Mouse (Mus musculus): ENCODE data around the gene Marveld2.
A peak's percentile ranks its signal among the peaks of the same experiment; 100 is the strongest.

Gene Marveld2

GRCm38 (mm10) chr13:100600317-100600716, 16.5 kb downstream of the Marveld2 start:
- no peak for DNase-seq (ENCODE audit: low spot score)

GRCm38 (mm10) chr13:100597284-100597683, 19.5 kb downstream of the Marveld2 start:
- DNase-seq (ENCODE audit: low spot score): no peak

GRCm38 (mm10) chr13:100595552-100595885, 21.3 kb downstream of the Marveld2 start:
- DNase-seq (ENCODE audit: low spot score): no peak

GRCm38 (mm10) chr13:100594838-100595551, 21.8 kb downstream of the Marveld2 start:
- DNase-seq (ENCODE audit: low spot score): no peak

GRCm38 (mm10) chr13:100594041-100594792, 22.6 kb downstream of the Marveld2 start:
- peak; percentile 43 for DNase-seq (ENCODE audit: low spot score)

GRCm38 (mm10) chr13:100588646-100589045, 28.1 kb downstream of the Marveld2 start:
- no peak for DNase-seq (ENCODE audit: low spot score)

GRCm38 (mm10) chr13:100582144-100582543, 34.6 kb downstream of the Marveld2 start:
- DNase-seq (ENCODE audit: low spot score): no peak

GRCm38 (mm10) chr13:100581701-100582100, 35.1 kb downstream of the Marveld2 start:
- no peak for DNase-seq (ENCODE audit: low spot score)

GRCm38 (mm10) chr13:100579951-100580350, 36.8 kb downstream of the Marveld2 start:
- DNase-seq (ENCODE audit: low spot score): no peak

GRCm38 (mm10) chr13:100579220-100579619, 37.6 kb downstream of the Marveld2 start:
- DNase-seq (ENCODE audit: low spot score): no peak

- DNase-seq (ENCODE audit: low spot score): no peak
These were observed 40.8 kb downstream of the Marveld2 start for GRCm38 (mm10) chr13:100575950-100576349.

GRCm38 (mm10) chr13:100570713-100571112, 46.1 kb downstream of the Marveld2 start:
- no peak for DNase-seq (ENCODE audit: low spot score)

- no peak for DNase-seq (ENCODE audit: low spot score)
These were observed 48.4 kb downstream of the Marveld2 start for GRCm38 (mm10) chr13:100568359-100568758.

GRCm38 (mm10) chr13:100559449-100559848, 57.3 kb downstream of the Marveld2 start:
- DNase-seq (ENCODE audit: low spot score): no peak

- no peak for DNase-seq (ENCODE audit: low spot score)
These were observed 59.8 kb downstream of the Marveld2 start for GRCm38 (mm10) chr13:100557011-100557410.

GRCm38 (mm10) chr13:100553042-100553437, 63.7 kb downstream of the Marveld2 start:
- DNase-seq (ENCODE audit: low spot score): no peak

- DNase-seq (ENCODE audit: low spot score): no peak
These were observed 64.3 kb downstream of the Marveld2 start, which contains the start of gene Ocln for GRCm38 (mm10) chr13:100552369-100553041. Gene Ocln (minus strand): TSS chr13:100552718.

- no peak for DNase-seq (ENCODE audit: low spot score)
These were observed 64.8 kb downstream of the Marveld2 start for GRCm38 (mm10) chr13:100552009-100552368.

- DNase-seq (ENCODE audit: low spot score): no peak
These were observed 65.3 kb downstream of the Marveld2 start for GRCm38 (mm10) chr13:100551371-100552008.

GRCm38 (mm10) chr13:100547269-100547668, 69.5 kb downstream of the Marveld2 start:
- DNase-seq (ENCODE audit: low spot score): no peak
